Mouse (Mus musculus): Measurements from ENCODE around the gene Faiml. TPM values are rescaled to one million over a fixed set of nuclear protein-coding genes. Genes with fewer than 3 reads are reported as not detected.

The Faiml gene
- polyA plus RNA-seq (2012; rRNA removed), result 10.2 and 15.7 TPM in 2 replicates

DNA sequence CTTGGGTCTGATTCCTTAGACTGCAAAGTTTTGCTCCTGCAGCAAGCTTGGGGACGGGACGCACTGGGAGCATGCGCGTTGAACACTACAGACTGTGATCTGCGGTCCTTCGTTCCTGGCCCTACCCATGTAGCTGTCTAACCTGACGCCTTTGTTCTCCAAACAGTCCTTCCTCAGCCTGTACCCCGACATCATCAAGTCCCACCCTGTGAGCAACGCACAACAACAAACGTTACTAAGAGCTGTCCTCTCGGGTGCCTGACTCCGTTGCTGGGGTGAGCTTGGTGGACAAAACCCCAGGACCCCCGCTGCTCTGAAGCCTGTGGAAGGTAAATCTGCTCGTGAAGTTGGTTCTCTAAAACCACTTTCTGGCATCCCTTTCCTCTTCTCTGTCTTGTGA, at the start of gene Faiml:
TSS of gene Faiml (minus strand) at position 101 of the 400 bp plus-strand sequence.
- H3K27me3 ChIP-seq (ENCODE audit: control insufficient read depth, insufficient read depth, low read length), result no peaks in the 10 kb centered on the region
- peak within 1 kb of the TSS; percentile 83 for H3K4me3 ChIP-seq (ENCODE audit: control insufficient read depth, low read depth, low read length)
- H3K27ac ChIP-seq (ENCODE audit: control insufficient read depth, insufficient read depth, low read depth, low read length), result no peak within 1 kb of the TSS
- no peaks in the 10 kb centered on the region for H3K36me3 ChIP-seq (ENCODE audit: control insufficient read depth, insufficient read depth, low read length)
- TF ChIP-seq CTCF (IDR thresholded peaks at IDR 0.05; ENCODE audit: control insufficient read depth, insufficient read depth, insufficient replicate concordance, low read depth, low read length) (no peak), POLR2A (IDR thresholded peaks at IDR 0.05; ENCODE audit: control insufficient read depth, low read depth, low read length) (peak; percentile 48; the same call in 1 of the 2 replicates)
- peaks cover 2% of the 10 kb centered on the region for H3K4me1 ChIP-seq (ENCODE audit: control insufficient read depth, insufficient read depth, low read length)

DNA sequence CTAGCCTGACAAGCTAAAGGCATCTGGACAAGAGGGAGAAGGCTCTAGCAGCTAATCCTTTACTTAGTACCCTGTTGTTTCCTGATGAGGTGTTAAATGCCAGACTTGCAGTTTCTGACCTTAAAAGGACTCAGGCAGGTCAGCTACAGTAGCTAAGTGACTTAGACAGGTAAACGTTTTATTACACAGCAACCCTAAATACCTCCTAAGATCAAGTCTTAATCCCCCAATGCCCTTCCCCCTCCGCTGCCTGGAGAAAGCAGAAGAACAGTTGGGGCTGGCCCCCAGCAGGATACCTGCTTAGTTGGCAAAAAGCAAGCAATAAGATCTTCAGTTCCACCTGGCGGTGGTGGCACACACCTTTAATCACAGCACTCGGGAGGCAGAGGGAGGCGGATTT, 21.9 kb upstream of the Faiml start:
- no peak overlapping the region for H3K4me3 ChIP-seq (ENCODE audit: control insufficient read depth, low read depth, low read length)
- H3K27me3 ChIP-seq (ENCODE audit: control insufficient read depth, insufficient read depth, low read length), result no peaks in the 10 kb centered on the region
- TF ChIP-seq POLR2A (IDR thresholded peaks at IDR 0.05; ENCODE audit: control insufficient read depth, low read depth, low read length), result no peak
- no peak for TF ChIP-seq CTCF (IDR thresholded peaks at IDR 0.05; ENCODE audit: control insufficient read depth, insufficient read depth, insufficient replicate concordance, low read depth, low read length)
- H3K27ac ChIP-seq (ENCODE audit: control insufficient read depth, insufficient read depth, low read depth, low read length), result no peak overlapping the region
- no peaks in the 10 kb centered on the region for H3K4me1 ChIP-seq (ENCODE audit: control insufficient read depth, insufficient read depth, low read length)
- peaks cover 2% of the 10 kb centered on the region; the same call in 1 of the 2 replicates for H3K36me3 ChIP-seq (ENCODE audit: control insufficient read depth, insufficient read depth, low read length)

DNA sequence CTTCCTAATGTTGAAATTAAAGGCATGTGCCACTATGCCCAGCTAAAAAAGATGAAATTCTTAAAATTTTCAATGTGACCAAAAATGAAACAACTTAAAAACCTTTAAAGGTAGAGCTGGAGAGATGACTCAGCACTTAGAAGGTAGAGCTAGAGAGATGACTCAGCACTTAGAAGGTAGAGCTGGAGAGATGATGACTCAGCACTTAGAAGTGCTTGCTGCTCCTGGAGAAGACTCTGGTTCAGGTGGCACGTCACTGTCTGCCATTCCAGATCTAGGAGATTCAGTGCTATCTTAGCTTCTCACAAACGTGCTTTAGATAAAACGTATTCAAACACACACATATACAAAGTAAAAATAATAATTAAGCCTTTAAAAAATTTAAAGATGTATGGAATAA, 19.8 kb upstream of the Faiml start:
- Histone ChIP-seq H3K27ac (ENCODE audit: control insufficient read depth, insufficient read depth, low read depth, low read length) (no peak overlapping the region), H3K36me3 (ENCODE audit: control insufficient read depth, insufficient read depth, low read length) (peaks cover 2% of the 10 kb centered on the region; the same call in 1 of the 2 replicates), H3K4me1 (ENCODE audit: control insufficient read depth, insufficient read depth, low read length) (no peaks in the 10 kb centered on the region), H3K4me3 (ENCODE audit: control insufficient read depth, low read depth, low read length) (no peak overlapping the region), H3K27me3 (ENCODE audit: control insufficient read depth, insufficient read depth, low read length) (no peaks in the 10 kb centered on the region)
- TF ChIP-seq CTCF (IDR thresholded peaks at IDR 0.05; ENCODE audit: control insufficient read depth, insufficient read depth, insufficient replicate concordance, low read depth, low read length), result no peak
- TF ChIP-seq POLR2A (IDR thresholded peaks at IDR 0.05; ENCODE audit: control insufficient read depth, low read depth, low read length), result no peak

DNA sequence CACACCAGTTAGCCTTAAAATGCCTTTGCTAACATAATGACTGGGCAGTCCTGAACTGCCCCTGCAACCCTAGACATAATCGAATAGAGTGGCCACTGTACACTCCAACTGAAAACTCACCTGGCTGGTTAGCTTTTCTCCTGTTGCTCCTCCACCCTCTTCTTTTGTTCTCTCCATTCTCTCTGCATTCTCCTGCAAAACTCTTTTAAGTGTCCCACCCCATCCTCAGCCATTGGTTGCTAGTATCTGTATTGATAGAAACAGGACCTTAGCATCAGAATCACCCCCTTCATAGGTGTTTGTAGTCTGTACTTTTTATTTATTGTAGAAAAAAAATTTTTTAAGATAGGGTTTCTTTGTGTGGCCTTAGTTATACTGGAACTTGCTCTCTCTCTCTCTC, 19.2 kb upstream of the Faiml start:
- no peaks in the 10 kb centered on the region for H3K4me1 ChIP-seq (ENCODE audit: control insufficient read depth, insufficient read depth, low read length)
- no peak overlapping the region for H3K4me3 ChIP-seq (ENCODE audit: control insufficient read depth, low read depth, low read length)
- TF ChIP-seq CTCF (IDR thresholded peaks at IDR 0.05; ENCODE audit: control insufficient read depth, insufficient read depth, insufficient replicate concordance, low read depth, low read length) (no peak), POLR2A (IDR thresholded peaks at IDR 0.05; ENCODE audit: control insufficient read depth, low read depth, low read length) (no peak)
- no peaks in the 10 kb centered on the region for H3K27me3 ChIP-seq (ENCODE audit: control insufficient read depth, insufficient read depth, low read length)
- peaks cover 2% of the 10 kb centered on the region; the same call in 1 of the 2 replicates for H3K36me3 ChIP-seq (ENCODE audit: control insufficient read depth, insufficient read depth, low read length)
- no peak overlapping the region for H3K27ac ChIP-seq (ENCODE audit: control insufficient read depth, insufficient read depth, low read depth, low read length)

DNA sequence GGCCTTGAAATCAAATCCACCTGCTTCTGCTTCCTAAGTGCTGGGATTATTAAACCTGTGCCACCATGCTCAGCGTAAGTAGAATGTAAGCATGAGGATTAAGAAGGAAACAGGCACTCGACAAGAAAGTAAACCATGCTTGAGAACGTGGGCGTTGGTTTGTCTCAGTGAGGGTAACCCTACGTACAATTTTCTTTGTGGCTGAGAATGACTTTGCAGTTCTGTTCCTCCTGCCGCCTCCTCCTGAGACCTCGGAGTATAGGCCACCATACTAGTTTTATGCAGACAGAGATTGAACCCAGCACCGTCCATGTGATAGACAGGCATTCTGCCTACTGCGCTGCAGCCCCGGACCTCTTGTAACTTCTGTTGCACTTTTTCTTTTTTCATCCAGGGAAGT, 16.8 kb upstream of the Faiml start:
- TF ChIP-seq POLR2A (IDR thresholded peaks at IDR 0.05; ENCODE audit: control insufficient read depth, low read depth, low read length), result no peak
- TF ChIP-seq CTCF (IDR thresholded peaks at IDR 0.05; ENCODE audit: control insufficient read depth, insufficient read depth, insufficient replicate concordance, low read depth, low read length), result no peak
- Histone ChIP-seq H3K4me1 (ENCODE audit: control insufficient read depth, insufficient read depth, low read length) (no peaks in the 10 kb centered on the region), H3K27ac (ENCODE audit: control insufficient read depth, insufficient read depth, low read depth, low read length) (no peak overlapping the region), H3K4me3 (ENCODE audit: control insufficient read depth, low read depth, low read length) (no peak overlapping the region), H3K27me3 (ENCODE audit: control insufficient read depth, insufficient read depth, low read length) (no peaks in the 10 kb centered on the region), H3K36me3 (ENCODE audit: control insufficient read depth, insufficient read depth, low read length) (peaks cover 2% of the 10 kb centered on the region; the same call in 1 of the 2 replicates)

DNA sequence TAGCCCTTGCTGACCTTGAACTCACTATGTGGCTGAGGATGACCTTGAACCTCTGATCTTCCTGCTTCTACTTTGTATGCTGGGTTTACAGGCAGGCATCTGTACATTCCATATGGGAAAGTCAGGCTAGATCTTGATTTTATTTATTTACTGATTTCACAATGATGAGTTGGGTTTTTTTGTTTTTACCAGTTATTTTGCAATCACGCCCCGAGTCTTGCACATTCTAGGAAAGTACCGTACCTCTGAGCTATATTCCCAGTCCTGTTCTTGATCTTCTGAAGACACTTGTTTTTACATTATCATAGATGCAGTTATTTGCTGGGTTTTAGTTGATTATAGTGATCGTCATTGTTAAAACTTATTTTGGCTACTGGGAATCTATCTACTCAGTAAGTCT, 11.9 kb upstream of the Faiml start:
- H3K4me1 ChIP-seq (ENCODE audit: control insufficient read depth, insufficient read depth, low read length), result peaks cover 2% of the 10 kb centered on the region
- no peaks in the 10 kb centered on the region for H3K27me3 ChIP-seq (ENCODE audit: control insufficient read depth, insufficient read depth, low read length)
- H3K27ac ChIP-seq (ENCODE audit: control insufficient read depth, insufficient read depth, low read depth, low read length), result no peak overlapping the region
- no peak overlapping the region for H3K4me3 ChIP-seq (ENCODE audit: control insufficient read depth, low read depth, low read length)
- TF ChIP-seq CTCF (IDR thresholded peaks at IDR 0.05; ENCODE audit: control insufficient read depth, insufficient read depth, insufficient replicate concordance, low read depth, low read length), result no peak
- TF ChIP-seq POLR2A (IDR thresholded peaks at IDR 0.05; ENCODE audit: control insufficient read depth, low read depth, low read length), result no peak
- no peaks in the 10 kb centered on the region; the same call in 1 of the 2 replicates for H3K36me3 ChIP-seq (ENCODE audit: control insufficient read depth, insufficient read depth, low read length)

DNA sequence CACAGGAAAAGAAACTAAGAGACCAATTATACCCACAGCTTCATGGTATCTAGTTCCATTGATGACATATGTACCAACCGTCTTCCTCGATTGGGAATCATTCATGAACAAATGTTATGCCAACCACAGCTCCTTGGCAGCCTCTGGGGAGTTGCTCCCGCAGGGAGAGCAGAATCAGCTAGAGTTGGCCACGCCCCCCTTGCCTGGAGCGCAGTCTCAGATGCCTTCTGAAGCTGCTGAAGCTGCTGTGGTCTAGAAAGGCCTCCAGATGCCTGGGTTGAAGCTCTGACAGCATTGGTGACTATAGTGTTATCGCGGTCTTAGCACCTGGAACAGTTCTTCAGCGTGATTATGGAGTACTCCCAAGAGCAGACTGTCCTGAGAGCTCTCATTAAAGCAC, 11.3 kb upstream of the Faiml start:
- Histone ChIP-seq H3K36me3 (ENCODE audit: control insufficient read depth, insufficient read depth, low read length) (no peaks in the 10 kb centered on the region; the same call in 1 of the 2 replicates), H3K27me3 (ENCODE audit: control insufficient read depth, insufficient read depth, low read length) (no peaks in the 10 kb centered on the region), H3K4me1 (ENCODE audit: control insufficient read depth, insufficient read depth, low read length) (peaks cover 2% of the 10 kb centered on the region), H3K27ac (ENCODE audit: control insufficient read depth, insufficient read depth, low read depth, low read length) (no peak overlapping the region), H3K4me3 (ENCODE audit: control insufficient read depth, low read depth, low read length) (no peak overlapping the region)
- TF ChIP-seq POLR2A (IDR thresholded peaks at IDR 0.05; ENCODE audit: control insufficient read depth, low read depth, low read length) (no peak), CTCF (IDR thresholded peaks at IDR 0.05; ENCODE audit: control insufficient read depth, insufficient read depth, insufficient replicate concordance, low read depth, low read length) (no peak)

DNA sequence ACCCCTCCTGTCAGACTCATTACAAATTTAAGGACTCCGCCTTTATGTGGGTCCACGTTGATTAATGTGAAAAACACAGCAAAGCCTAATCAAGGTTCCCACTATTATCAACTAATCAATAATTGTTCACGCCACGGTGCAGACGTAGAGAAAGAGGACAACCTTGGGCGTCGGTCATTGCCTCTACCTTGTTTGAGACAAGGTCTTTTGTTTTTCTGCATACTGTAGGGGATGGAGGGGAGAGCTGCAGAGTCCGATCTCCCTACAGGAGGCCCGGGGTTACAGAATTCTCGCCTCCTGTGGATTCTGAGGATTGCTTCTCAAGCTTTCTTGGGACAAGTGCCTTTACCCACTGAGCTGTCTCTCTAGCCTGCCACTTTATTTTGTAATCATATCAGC, 6.9 kb upstream of the Faiml start:
- no peaks in the 10 kb centered on the region for H3K27me3 ChIP-seq (ENCODE audit: control insufficient read depth, insufficient read depth, low read length)
- peak overlapping the region; percentile 94 for H3K27ac ChIP-seq (ENCODE audit: control insufficient read depth, insufficient read depth, low read depth, low read length)
- peaks cover 2% of the 10 kb centered on the region for H3K4me1 ChIP-seq (ENCODE audit: control insufficient read depth, insufficient read depth, low read length)
- H3K4me3 ChIP-seq (ENCODE audit: control insufficient read depth, low read depth, low read length), result peak overlapping the region; percentile 97
- H3K36me3 ChIP-seq (ENCODE audit: control insufficient read depth, insufficient read depth, low read length), result no peaks in the 10 kb centered on the region
- TF ChIP-seq CTCF (IDR thresholded peaks at IDR 0.05; ENCODE audit: control insufficient read depth, insufficient read depth, insufficient replicate concordance, low read depth, low read length) (no peak), POLR2A (IDR thresholded peaks at IDR 0.05; ENCODE audit: control insufficient read depth, low read depth, low read length) (no peak)

Measured in testis, adult 2 months (tissue).